27 mouse cellular contexts compared by ENCODE assay signal in genomic region chr11:17763411-17763810, GRCm38 (mm10).
A peak's percentile ranks its signal among the peaks of the same experiment; 100 is the strongest.
DNase-seq lines count a peak whose midpoint lies in the region; ATAC-seq and TF ChIP-seq lines count a peak whose summit lies in the region.
"Had no signal": no experiment of that assay in that cellular context is flagged by ENCODE, and none has a peak within 500 bp of the region (broad histone marks: within the 10 kb centered on the region; RNA-seq: fewer than 3 reads in every experiment).

No protein-coding gene starts in this region.

- no peak overlapping the region for H3K27ac ChIP-seq in layer of hippocampus, adult 2 months
- H3K27ac ChIP-seq: embryonic facial prominence, embryonic 15.5 days; forebrain, embryonic 15.5 days; heart, adult 2 months; heart, embryonic 13.5 days; hindbrain, embryonic 12.5 days; limb, embryonic 12.5 days; macrophage had no signal

- no peak overlapping the region for H3K4me3 ChIP-seq in layer of hippocampus, adult 2 months
- H3K4me3 ChIP-seq: embryonic facial prominence, embryonic 15.5 days; forebrain, embryonic 15.5 days; heart, adult 2 months; heart, embryonic 13.5 days; hindbrain, embryonic 12.5 days; limb, embryonic 12.5 days had no signal

- peak; percentile 90 for ATAC-seq in cerebellum, adult (ENCODE audit: insufficient number of reproducible peaks, low FRiP score, low TSS enrichment)
- ATAC-seq: forebrain, embryonic 15.5 days; liver, postnatal 0 days; lung, postnatal 0 days; midbrain, embryonic 16.5 days; Patski had no signal

- DNase-seq in layer of hippocampus, adult 9-11 months, result peak; percentile 3
- no peak for DNase-seq in layer of hippocampus, adult 2 months (ENCODE audit: low spot score in 2 of 2)
- DNase-seq in cerebellum, adult 9-10 months, result peak; percentile 97
- no peak for DNase-seq in yolk sac, embryonic 10.5 days (ENCODE audit: low spot score)
- no peak for DNase-seq in adrenal gland, postnatal 4 days (ENCODE audit: low spot score in 2 of 2)
- no peak for DNase-seq in spleen, postnatal 36 days (ENCODE audit: low spot score in 2 of 2)
- DNase-seq: adrenal gland, adult 2 months; gastrocnemius, postnatal 25 days; heart, adult 2 months; heart, postnatal 14 days; kidney, adult 8-10 months; kidney, postnatal 10 days; liver, postnatal 0 days; right cerebral cortex, adult 18-20 months; right cerebral cortex, postnatal 4 days; thymus, adult 18-20 months; thymus, postnatal 4 days had no signal

- TF ChIP-seq CTCF in layer of hippocampus, adult 2 months (conservative IDR thresholded peaks at IDR 0.05), result no peak

Comparison
In these comparisons a context has a peak if more than half of its experiments do, and no peak if none do; other contexts are left out.
1. DNase-seq: peak in layer of hippocampus, adult 9-11 months (single experiment) and cerebellum, adult 9-10 months (single experiment); none in layer of hippocampus, adult 2 months (0 of 2), yolk sac, embryonic 10.5 days (single experiment), adrenal gland, postnatal 4 days (0 of 2) and spleen, postnatal 36 days (0 of 2).